Mouse (Mus musculus): ENCODE data around the gene Fut9. TPM values are rescaled to one million over a fixed set of nuclear protein-coding genes. Genes with fewer than 3 reads are reported as not detected.

Gene Fut9
- polyA plus RNA-seq, 2 experiments from 2014 or later = not detected

- no peak for ATAC-seq
Observed at GRCm38 (mm10) chr4:25645580-25645979, 154.5 kb downstream of the Fut9 start.

GRCm38 (mm10) chr4:25641993-25642392 is 158.1 kb downstream of the Fut9 start:
- no peak for ATAC-seq

- no peak for ATAC-seq
Observed at GRCm38 (mm10) chr4:25633262-25633661, 166.8 kb downstream of the Fut9 start.

GRCm38 (mm10) chr4:25628113-25628512 is 171.9 kb downstream of the Fut9 start:
- no peak for ATAC-seq

- ATAC-seq = no peak
Observed at GRCm38 (mm10) chr4:25627467-25627866, 172.6 kb downstream of the Fut9 start.

- ATAC-seq = no peak
Observed at GRCm38 (mm10) chr4:25627039-25627438, 173.0 kb downstream of the Fut9 start.

GRCm38 (mm10) chr4:25623176-25623575 is 176.9 kb downstream of the Fut9 start:
- no peak for ATAC-seq

DNA sequence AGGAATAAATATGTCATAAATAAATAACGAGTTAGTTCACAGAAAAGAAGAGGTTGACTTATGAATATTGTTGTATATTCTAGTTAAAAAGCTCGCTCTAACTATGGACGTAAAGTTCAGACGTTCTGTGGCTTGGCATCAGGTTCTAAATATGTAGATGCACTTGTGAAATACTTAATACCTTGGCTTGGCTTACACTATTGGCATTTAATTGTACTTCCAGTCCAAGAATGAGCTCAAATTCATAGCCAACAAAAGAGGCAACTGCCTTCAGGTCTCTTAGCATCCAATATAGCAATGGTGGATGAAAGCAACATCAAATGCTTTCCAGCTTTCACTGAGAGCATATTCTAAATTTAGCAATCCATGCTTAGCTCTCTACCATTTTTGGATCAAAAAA is 182.7 kb downstream of the Fut9 start:
- no peak for ATAC-seq

DNA sequence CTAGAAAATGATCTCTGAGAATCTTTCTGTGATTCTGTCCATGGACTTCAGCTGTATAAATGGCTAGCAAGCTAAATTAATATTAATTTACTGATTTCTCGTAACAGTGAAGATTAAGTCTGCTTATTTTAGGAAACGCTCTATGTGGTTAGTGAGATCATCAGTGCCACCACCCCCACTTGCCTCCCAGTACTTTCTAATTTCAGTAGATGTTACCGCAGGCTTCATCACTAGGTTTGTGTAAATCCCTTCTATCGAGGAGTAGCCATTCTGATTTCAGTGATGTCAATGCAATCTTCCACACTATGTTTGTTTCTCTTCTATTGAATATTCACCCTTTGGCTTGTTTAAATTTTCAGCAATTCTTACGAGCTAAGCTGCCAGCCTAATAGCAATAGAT is 186.6 kb downstream of the Fut9 start:
- no peak for ATAC-seq

- no peak for ATAC-seq
Observed at GRCm38 (mm10) chr4:25610481-25610880, 189.6 kb downstream of the Fut9 start.

DNA sequence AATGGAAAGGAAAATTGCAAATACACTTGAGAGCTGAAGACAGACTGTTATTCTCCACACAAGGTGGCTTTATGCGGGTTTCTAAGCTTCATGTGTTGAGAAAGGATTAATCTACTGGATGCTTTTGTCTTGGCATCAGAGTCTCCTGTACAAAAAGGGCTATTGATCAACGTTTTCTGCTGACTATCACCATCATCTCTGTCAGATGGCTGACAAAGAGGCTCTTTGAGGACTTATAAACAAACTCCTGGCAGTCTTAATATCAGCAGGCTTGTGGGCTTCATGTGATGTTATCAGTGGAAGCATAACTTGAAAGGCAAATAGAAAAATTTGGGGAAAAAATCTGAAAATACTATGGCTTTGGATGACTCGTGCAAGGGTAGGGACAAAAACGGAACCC is 206.8 kb downstream of the Fut9 start:
- no peak for ATAC-seq

All from CD4-positive, CD25-positive, alpha-beta regulatory T cell, adult 4 months (primary cell).